Mouse (Mus musculus): Measurements from ENCODE around the gene Exoc6.
A peak's percentile ranks its signal among the peaks of the same experiment; 100 is the strongest.
"Not testable (repeated sequence)": the region's sequence is repeated elsewhere in the genome, so short reads cannot be mapped to it uniquely, and the experiment has no call there.

Gene Exoc6

DNA sequence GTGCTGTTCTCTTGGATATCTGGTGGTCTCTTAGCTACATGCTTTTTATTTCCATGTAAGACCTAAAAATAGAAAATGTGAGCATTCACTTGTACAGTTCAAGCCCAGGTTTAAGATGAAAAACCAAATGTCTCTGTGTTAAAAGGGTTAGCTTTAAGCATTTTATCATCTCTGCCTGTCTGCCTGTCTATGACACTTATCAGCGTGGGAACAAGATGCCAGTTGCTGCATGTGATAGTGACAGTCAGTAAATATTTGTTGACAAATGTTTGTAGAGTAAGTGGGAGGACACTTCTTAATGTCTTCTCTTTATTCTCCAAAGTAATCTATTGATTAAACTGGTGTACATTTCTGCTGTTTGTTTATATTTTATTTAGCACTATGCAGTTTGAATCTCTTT lies 12.5 kb upstream of the Exoc6 start:
- DNase-seq (ENCODE audit: low read depth, low spot score), result no peak

GRCm38 (mm10) chr19:37540201-37540600 lies 10.0 kb upstream of the Exoc6 start:
- no peak for DNase-seq (ENCODE audit: low read depth, low spot score)

DNA sequence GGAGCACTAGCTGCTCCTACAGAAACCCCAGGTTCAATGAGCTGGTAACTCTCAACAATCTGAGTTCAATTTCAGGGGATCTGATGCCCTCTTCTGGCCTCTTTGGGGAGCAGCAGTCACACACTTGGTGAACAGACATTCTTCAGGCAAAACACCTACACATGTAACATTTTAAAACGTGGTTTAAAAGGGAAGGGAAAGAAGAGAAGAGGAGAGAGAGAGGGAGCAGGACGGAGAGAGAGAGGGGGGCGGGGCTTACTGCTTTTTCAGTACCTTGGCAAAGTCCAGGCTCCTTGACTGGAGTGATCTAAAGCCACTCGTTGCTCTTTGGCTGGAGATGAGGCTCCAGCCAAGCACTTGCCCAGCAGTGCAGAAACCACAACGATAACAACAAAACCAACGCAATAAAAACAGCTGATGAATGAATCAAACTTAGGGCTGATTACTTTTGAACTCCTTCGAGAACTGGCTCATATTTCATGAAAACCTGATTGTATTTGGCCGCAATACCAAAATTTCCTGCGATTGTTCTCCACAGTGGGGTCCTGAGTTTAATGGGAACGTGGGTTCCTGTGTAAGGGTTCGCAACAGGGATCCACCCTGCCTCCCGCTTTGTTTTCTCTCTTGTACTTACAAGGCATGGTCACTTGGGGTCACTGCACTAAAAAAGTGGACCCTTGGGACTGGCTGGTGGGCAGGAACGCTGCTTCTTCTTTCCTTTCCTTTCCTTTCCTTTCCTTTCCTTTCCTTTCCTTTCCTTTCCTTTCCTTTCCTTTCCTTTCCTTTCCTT lies 6.5 kb upstream of the Exoc6 start:
- peak; percentile 69 for DNase-seq (ENCODE audit: low read depth, low spot score)

DNA sequence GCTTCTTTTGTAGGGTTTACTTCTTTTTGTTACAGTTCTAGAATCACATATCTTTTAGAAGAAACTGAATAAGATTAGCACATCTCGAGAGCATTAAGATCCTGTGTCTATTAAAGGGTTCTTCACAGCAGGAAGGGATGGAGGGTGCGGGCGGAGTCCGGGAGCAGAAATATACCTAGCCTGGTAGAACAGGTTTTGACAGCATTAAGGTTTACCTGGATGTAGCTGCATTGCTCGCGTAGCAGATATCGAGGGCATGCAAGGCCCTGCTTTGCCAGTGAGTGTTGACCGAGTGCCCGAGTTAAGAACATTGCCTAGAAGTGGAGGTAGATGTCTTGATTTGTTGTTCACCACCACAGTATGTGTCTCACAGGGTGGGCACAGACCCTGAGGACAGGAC lies 5.7 kb upstream of the Exoc6 start:
- no peak for DNase-seq (ENCODE audit: low read depth, low spot score)

DNA sequence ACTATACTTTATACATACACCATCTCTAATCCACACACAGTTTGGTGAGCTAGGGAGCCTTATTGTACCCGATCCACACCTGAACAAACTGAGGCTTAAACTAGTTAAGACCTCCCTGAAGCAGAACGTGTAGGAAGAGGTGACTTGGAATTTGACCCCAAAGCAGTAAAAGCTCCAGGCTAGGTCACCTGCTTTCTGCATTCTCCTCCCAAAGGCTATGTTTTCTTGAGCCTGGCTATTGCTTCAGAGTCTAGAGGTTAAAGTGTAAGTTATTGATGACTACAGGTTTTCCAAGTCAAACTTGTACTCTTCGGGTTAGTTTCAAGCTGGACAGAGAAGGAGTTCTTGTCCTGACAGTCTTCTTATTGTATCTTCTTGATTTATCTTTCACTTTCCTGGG lies 5.0 kb upstream of the Exoc6 start:
- no peak for DNase-seq (ENCODE audit: low read depth, low spot score)

GRCm38 (mm10) chr19:37545725-37546124 lies 4.5 kb upstream of the Exoc6 start:
- DNase-seq (ENCODE audit: low read depth, low spot score), result no peak

DNA sequence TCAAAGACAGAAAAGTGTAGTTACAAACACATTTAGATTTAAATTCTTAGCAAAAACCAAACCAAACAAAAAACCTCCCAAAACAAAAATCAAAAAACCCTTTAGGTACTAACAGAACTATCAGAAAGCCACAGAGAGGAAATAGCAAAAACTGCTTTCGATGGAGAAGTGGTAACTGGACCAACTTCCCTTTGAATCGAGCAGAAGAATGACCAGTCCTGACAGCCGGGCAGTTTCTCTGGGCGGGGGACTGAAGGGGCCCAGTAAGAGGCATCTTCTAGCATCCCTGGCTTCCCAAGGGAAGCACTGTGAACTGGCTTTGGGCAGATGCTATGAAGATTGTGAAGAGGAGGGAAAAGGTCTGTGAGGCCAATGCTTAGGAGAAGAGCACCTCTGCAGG lies 3.4 kb upstream of the Exoc6 start:
- DNase-seq (ENCODE audit: low read depth, low spot score), result no peak

GRCm38 (mm10) chr19:37551040-37551566 lies 885 bp downstream of the Exoc6 start:
- DNase-seq (ENCODE audit: low read depth, low spot score), result no peak

GRCm38 (mm10) chr19:37553376-37554265 lies 3.4 kb downstream of the Exoc6 start:
- no peak for DNase-seq (ENCODE audit: low read depth, low spot score)

DNA sequence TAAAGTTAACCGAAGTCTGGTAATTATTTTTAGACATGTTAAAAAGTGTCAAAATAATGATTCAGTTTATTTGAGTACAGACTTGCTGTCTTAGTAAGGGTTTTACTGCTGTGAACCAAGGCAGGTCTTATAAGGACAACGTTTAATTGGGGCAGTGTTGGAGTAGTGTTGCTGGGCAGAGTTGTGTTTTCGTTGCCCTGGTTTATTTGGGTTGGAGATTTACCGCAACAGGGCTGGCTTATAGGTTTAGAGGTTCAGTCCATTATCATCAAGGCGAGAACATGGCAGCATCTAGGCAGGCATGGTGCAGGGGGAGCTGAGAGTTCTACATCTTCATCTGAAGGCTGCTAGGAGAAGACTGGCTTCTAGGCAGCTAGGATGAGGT lies 4.0 kb downstream of the Exoc6 start:
- DNase-seq (ENCODE audit: low read depth, low spot score), result not testable (repeated sequence)

DNA sequence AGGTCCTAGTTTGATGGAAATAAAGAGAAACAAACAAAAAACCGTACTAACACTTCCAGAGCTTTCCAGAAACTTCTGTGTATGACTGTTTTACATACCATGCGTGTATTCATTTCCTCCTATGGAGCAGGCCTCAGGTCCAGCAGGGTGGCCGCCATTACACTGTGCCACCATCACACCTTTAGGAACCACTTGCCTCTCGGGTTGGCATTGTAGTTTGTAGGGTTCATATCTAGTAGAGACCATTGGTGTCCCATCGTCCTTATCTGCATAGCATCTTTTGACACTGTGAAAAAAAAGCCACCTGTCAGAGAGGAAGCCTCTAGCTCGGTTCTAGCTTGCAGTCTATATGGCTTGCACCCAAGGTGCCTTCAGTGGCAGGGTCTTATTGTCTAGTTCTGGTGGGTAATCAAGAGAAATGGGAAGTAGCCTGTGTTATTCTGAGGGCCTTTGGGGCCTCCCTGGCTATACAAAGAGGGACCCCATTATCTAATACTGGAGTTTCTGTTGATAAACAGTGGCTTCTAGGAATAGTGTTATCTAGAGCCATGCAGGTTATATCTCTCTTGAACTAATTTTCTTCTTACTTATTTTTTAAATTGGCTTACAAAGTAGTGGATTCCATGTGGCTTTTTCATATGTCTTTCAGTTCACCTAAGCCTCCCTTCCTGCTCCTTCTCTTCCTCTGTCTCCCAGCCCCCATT lies 5.8 kb downstream of the Exoc6 start:
- DNase-seq (ENCODE audit: low read depth, low spot score), result no peak

DNA sequence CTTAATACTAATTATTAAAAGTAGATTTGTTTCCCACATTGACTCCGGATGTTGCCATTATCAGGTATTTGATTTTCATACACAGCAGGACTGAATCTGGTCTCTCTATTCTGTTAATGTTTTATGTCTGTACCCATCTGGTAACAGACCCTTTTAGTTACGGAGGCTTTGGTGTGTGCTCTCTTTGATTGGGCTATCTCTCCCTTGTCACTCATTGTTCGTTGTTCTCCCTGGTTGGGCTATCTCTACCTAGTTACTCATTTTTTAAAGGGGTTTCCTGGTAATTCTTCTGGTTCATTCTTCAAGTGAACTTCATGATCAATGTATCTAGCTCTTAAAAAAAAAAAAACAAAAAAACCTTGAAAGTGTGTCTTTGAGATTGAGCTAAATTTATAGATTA lies 7.7 kb downstream of the Exoc6 start:
- no peak for DNase-seq (ENCODE audit: low read depth, low spot score)

DNA sequence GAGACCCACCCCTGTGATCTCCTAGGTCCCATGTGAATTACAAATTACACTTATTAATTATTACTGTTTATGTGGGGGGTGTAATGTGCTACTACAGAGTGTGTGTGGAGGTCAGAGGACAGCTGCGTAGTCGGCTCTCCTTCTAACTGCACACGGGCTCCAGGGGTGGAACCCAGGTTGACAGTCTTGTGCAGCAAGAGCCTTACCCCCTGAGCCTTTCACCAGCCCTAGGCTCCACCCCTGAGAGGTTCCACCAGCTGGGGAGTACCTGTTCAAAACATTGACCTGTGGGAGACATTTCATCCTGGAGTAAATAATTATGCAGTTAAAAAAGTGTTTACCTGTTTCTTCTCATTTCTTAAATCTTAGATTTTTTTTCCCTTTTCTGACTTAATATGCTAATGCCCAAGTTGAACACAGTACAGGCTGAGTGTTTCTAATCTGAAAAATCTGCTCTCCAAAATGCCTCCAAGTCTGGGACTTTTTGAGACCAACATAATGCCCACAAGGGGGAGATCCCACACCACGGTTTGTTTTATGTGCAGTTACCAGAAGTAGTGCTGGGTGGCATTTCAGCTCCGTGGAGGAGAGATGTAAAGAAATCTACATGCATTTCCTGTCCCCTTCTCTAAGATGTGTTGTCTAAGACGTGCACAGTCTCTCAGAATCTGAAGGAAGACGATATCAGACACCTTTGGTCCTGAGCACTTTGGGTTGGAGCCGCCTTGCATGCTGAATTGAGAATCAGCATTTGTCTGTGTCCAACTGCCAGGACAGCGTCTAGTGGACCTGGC lies 9.3 kb downstream of the Exoc6 start:
- DNase-seq (ENCODE audit: low read depth, low spot score), result peak; percentile 60

GRCm38 (mm10) chr19:37560080-37560427 lies 9.8 kb downstream of the Exoc6 start:
- DNase-seq (ENCODE audit: low read depth, low spot score), result peak; percentile 37

DNA sequence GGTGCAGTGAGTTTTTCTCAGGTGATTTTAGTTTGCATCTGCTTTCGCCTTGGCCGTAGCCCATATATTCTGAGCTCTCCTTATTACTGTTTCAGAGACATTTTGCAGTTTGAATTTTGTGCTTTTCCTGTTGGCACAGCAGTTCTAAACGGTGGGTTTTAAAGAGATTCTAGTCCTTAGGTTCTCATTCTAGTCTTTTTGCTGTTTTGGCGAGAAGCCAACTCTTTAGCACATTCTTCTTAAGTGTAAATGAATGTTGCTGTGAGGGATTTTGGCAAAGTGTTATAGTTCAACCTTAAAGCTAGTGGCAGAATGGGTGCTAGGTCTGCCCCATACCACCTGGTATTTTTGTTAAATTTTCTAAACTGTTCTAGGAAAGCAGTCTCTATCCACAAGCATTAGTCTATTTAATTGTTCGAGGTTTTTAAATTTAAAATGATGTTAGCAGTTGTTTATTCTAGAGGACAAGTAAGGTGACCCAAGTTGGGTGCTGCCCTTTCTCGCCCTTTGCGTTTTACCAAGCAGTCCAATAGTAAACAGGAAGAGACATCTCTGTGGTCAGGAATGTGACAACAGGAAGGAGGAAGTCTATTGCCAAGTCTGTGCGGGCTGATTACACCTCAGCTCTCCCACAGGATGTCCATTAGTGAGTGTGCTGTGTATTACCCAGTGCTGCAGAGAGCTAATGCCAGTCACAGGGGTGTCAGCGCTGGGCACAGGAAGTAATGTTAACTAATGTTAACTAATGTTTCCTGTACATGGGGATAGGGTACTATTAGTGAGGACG lies 11.1 kb downstream of the Exoc6 start:
- no peak for DNase-seq (ENCODE audit: low read depth, low spot score)

- DNase-seq (ENCODE audit: low read depth, low spot score), result peak; percentile 68
Observed at GRCm38 (mm10) chr19:37563763-37564162, 13.5 kb downstream of the Exoc6 start.

DNA sequence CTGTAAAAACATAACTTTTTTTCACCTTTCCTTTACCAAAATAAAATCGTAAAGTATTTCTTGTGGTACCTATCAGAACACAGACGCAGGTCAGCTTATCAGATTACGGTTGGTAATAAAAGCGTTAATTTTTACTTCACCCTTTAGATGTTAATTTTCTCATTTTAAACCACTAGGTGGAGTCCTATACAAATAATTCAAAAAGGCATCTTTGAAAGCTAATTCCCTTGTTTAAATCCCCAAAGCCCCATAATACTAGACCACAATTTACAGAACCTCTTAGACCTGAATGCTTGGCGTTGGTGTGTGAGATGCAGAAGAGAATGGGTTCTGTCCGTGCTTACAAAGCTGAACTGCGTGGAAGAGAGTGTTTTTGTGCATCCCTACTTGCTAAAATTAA lies 15.6 kb downstream of the Exoc6 start:
- DNase-seq (ENCODE audit: low read depth, low spot score), result no peak

DNA sequence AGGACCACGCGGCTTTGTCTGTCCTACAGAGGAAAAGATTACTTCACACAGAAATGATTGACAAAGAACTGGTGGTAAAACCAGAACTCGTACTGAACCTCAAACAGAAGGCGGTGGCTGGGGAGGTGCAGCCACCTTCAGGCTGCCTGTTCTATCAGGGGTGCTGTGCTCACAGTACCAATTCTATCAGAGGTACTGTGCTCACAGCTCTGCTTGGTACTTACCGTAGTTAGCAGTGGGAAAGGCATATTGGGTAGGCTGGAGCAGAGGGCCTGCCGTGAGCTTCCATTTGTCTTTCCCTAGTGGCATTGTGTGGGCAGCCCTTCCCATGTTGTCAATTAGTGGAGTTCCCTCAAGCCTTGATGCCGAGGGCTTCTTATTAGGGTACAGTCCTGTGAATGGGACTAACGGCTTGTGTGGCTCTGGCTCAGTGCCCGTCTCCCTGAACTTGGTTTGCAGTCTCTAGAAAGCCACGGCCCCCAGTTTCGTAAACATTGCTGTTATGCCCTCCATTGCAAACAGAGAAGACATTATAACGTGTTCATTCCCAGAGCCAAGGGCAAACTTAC lies 19.1 kb downstream of the Exoc6 start:
- DNase-seq (ENCODE audit: low read depth, low spot score), result no peak

GRCm38 (mm10) chr19:37570966-37571718 lies 20.9 kb downstream of the Exoc6 start:
- no peak for DNase-seq (ENCODE audit: low read depth, low spot score)

All from ZHBTc4 (cell line).